Mouse (Mus musculus) CD4-positive, CD25-positive, alpha-beta regulatory T cell, adult 9 weeks (primary cell): Measurements from ENCODE around the gene Skint9. TPM values are rescaled to one million over a fixed set of nuclear protein-coding genes. Genes with fewer than 3 reads are reported as not detected.

Experiments
- polyA plus RNA-seq: library from polyadenylated mRNA; unstranded; fragments of 100-300 nt; shearing (Covaris generic); gene quantifications from one replicate; pipeline ENCODE4 v1.2.1, GENCODE M21; 2017

Gene Skint9
- polyA plus RNA-seq: not detected

GRCm38 (mm10) chr4:112433885-112434284 lies at the start of gene Skint9:
TSS of gene Skint9 (minus strand) at chr4:112433985.

Other genes with a start within 250 kb of the Skint9 start
- not detected for gene Skint3, start 201.7 kb downstream of the Skint9 start, polyA plus RNA-seq
- gene Skint2, start 123.2 kb upstream of the Skint9 start, polyA plus RNA-seq: not detected